Mouse (Mus musculus): ENCODE data around the gene Cln6. TPM values are rescaled to one million over a fixed set of nuclear protein-coding genes. Genes with fewer than 3 reads are reported as not detected.

Gene Cln6
- polyA plus RNA-seq, 1 experiment from 2014 or later: 19.1 TPM

GRCm38 (mm10) chr9:62827939-62828652 is 10.5 kb upstream of the Cln6 start:
- H3K9ac ChIP-seq (replicated peaks; ENCODE audit: low read depth): no peak overlapping the region
- ATAC-seq: no peak
- H3K27me3 ChIP-seq (replicated peaks; ENCODE audit: insufficient read depth, low read length): no peaks in the 10 kb centered on the region
- H3K4me3 ChIP-seq (ENCODE audit: low read depth, low read length): peak overlapping the region; percentile 30
- no peaks in the 10 kb centered on the region for H3K36me3 ChIP-seq (ENCODE audit: insufficient read depth, low read length)
- peak; percentile 86 for DNase-seq (ENCODE audit: low spot score)
- H3K27ac ChIP-seq (ENCODE audit: low read length): peak overlapping the region; percentile 51
- WGBS: 5% methylated on average over 24 of the region's 24 CpGs
- H3K4me1 ChIP-seq (ENCODE audit: insufficient read depth, low read depth, low read length): peaks cover 8% of the 10 kb centered on the region; the same call in 1 of the 2 replicates
- TF ChIP-seq CTCF (IDR thresholded peaks at IDR 0.05) (peak; percentile 69), EP300 (IDR thresholded peaks at IDR 0.05) (peak; percentile 54)
- H3K9me3 ChIP-seq (ENCODE audit: low read length): no peaks in the 10 kb centered on the region
- peak overlapping the region; percentile 61 for H3K4me2 ChIP-seq (replicated peaks; ENCODE audit: low read depth, low read length)

GRCm38 (mm10) chr9:62828662-62829086 is 9.9 kb upstream of the Cln6 start:
- no peaks in the 10 kb centered on the region for H3K36me3 ChIP-seq (ENCODE audit: insufficient read depth, low read length)
- ATAC-seq (peak; percentile 99), DNase-seq (ENCODE audit: low spot score) (peak; percentile 99)
- no peak overlapping the region for H3K9ac ChIP-seq (replicated peaks; ENCODE audit: low read depth)
- H3K4me3 ChIP-seq (ENCODE audit: low read depth, low read length): peak overlapping the region; percentile 30; the same call in 1 of the 2 replicates
- TF ChIP-seq CTCF (IDR thresholded peaks at IDR 0.05) (peak; percentile 99), EP300 (IDR thresholded peaks at IDR 0.05) (peak; percentile 43; the same call in 1 of the 2 replicates)
- H3K4me1 ChIP-seq (ENCODE audit: insufficient read depth, low read depth, low read length): peaks cover 8% of the 10 kb centered on the region; the same call in 1 of the 2 replicates
- peak overlapping the region; percentile 51; the same call in 1 of the 2 replicates for H3K27ac ChIP-seq (ENCODE audit: low read length)
- peak overlapping the region; percentile 61 for H3K4me2 ChIP-seq (replicated peaks; ENCODE audit: low read depth, low read length)
- no peaks in the 10 kb centered on the region for H3K27me3 ChIP-seq (replicated peaks; ENCODE audit: insufficient read depth, low read length)
- WGBS: under 1% methylated on average over 23 of the region's 23 CpGs
- no peaks in the 10 kb centered on the region for H3K9me3 ChIP-seq (ENCODE audit: low read length)

- Histone ChIP-seq H3K36me3 (ENCODE audit: insufficient read depth, low read length) (no peaks in the 10 kb centered on the region), H3K9ac (replicated peaks; ENCODE audit: low read depth) (no peak overlapping the region), H3K4me1 (ENCODE audit: insufficient read depth, low read depth, low read length) (peaks cover 8% of the 10 kb centered on the region; the same call in 1 of the 2 replicates), H3K27ac (ENCODE audit: low read length) (no peak overlapping the region), H3K4me3 (ENCODE audit: low read depth, low read length) (no peak overlapping the region), H3K9me3 (ENCODE audit: low read length) (no peaks in the 10 kb centered on the region), H3K27me3 (replicated peaks; ENCODE audit: insufficient read depth, low read length) (no peaks in the 10 kb centered on the region), H3K4me2 (replicated peaks; ENCODE audit: low read depth, low read length) (no peak overlapping the region)
- 80% methylated on average over 6 of the region's 6 CpGs for WGBS
- DNase-seq (ENCODE audit: low spot score) (no peak), ATAC-seq (no peak)
- TF ChIP-seq CTCF (IDR thresholded peaks at IDR 0.05): no peak
- no peak for TF ChIP-seq EP300 (IDR thresholded peaks at IDR 0.05)
Measured at GRCm38 (mm10) chr9:62829877-62830276, 8.7 kb upstream of the Cln6 start.

GRCm38 (mm10) chr9:62834906-62835305 is 3.7 kb upstream of the Cln6 start:
- TF ChIP-seq CTCF (IDR thresholded peaks at IDR 0.05) (no peak), EP300 (IDR thresholded peaks at IDR 0.05) (no peak)
- 34% methylated on average over 5 of the region's 5 CpGs for WGBS
- Histone ChIP-seq H3K27ac (ENCODE audit: low read length) (no peak overlapping the region), H3K4me2 (replicated peaks; ENCODE audit: low read depth, low read length) (no peak overlapping the region), H3K36me3 (ENCODE audit: insufficient read depth, low read length) (no peaks in the 10 kb centered on the region), H3K9ac (replicated peaks; ENCODE audit: low read depth) (no peak overlapping the region), H3K27me3 (replicated peaks; ENCODE audit: insufficient read depth, low read length) (no peaks in the 10 kb centered on the region), H3K4me3 (ENCODE audit: low read depth, low read length) (no peak overlapping the region), H3K9me3 (ENCODE audit: low read length) (no peaks in the 10 kb centered on the region), H3K4me1 (ENCODE audit: insufficient read depth, low read depth, low read length) (peaks cover 8% of the 10 kb centered on the region; the same call in 1 of the 2 replicates)
- DNase-seq (ENCODE audit: low spot score) (no peak), ATAC-seq (no peak)

- H3K27me3 ChIP-seq (replicated peaks; ENCODE audit: insufficient read depth, low read length): no peaks in the 10 kb centered on the region
- DNase-seq (ENCODE audit: low spot score) (no peak), ATAC-seq (no peak)
- no peak overlapping the region for H3K4me3 ChIP-seq (ENCODE audit: low read depth, low read length)
- H3K9me3 ChIP-seq (ENCODE audit: low read length): no peaks in the 10 kb centered on the region
- H3K36me3 ChIP-seq (ENCODE audit: insufficient read depth, low read length): no peaks in the 10 kb centered on the region
- H3K4me2 ChIP-seq (replicated peaks; ENCODE audit: low read depth, low read length): no peak overlapping the region
- WGBS: 45% methylated on average over 4 of the region's 4 CpGs
- H3K4me1 ChIP-seq (ENCODE audit: insufficient read depth, low read depth, low read length): peaks cover 8% of the 10 kb centered on the region; the same call in 1 of the 2 replicates
- no peak overlapping the region for H3K9ac ChIP-seq (replicated peaks; ENCODE audit: low read depth)
- no peak for TF ChIP-seq EP300 (IDR thresholded peaks at IDR 0.05)
- TF ChIP-seq CTCF (IDR thresholded peaks at IDR 0.05): 0 out of 2 replicates have a peak, but pooled peaks have one; percentile 15
- no peak overlapping the region for H3K27ac ChIP-seq (ENCODE audit: low read length)
Measured at GRCm38 (mm10) chr9:62835705-62836446, 2.7 kb upstream of the Cln6 start.

- H3K36me3 ChIP-seq (ENCODE audit: insufficient read depth, low read length): no peaks in the 10 kb centered on the region
- TF ChIP-seq CTCF (IDR thresholded peaks at IDR 0.05): no peak
- peaks cover 8% of the 10 kb centered on the region; the same call in 1 of the 2 replicates for H3K4me1 ChIP-seq (ENCODE audit: insufficient read depth, low read depth, low read length)
- no peak overlapping the region for H3K9ac ChIP-seq (replicated peaks; ENCODE audit: low read depth)
- DNase-seq (ENCODE audit: low spot score) (no peak), ATAC-seq (no peak; the same call in 1 of the 2 replicates)
- H3K27ac ChIP-seq (ENCODE audit: low read length): peak overlapping the region; percentile 40; the same call in 1 of the 2 replicates
- H3K9me3 ChIP-seq (ENCODE audit: low read length): no peaks in the 10 kb centered on the region
- WGBS: 39% methylated on average over 3 of the region's 3 CpGs
- H3K27me3 ChIP-seq (replicated peaks; ENCODE audit: insufficient read depth, low read length): no peaks in the 10 kb centered on the region
- H3K4me2 ChIP-seq (replicated peaks; ENCODE audit: low read depth, low read length): no peak overlapping the region
- no peak overlapping the region for H3K4me3 ChIP-seq (ENCODE audit: low read depth, low read length)
Measured at GRCm38 (mm10) chr9:62837611-62838010, 974 bp upstream of the Cln6 start.
